Mouse (Mus musculus) forebrain, embryonic 14.5 days (tissue): ENCODE measurements at regions not wholly inside any gene's neighbourhood (a gene's known extent, or its start where the extent isn't known, plus 50 kb on each side); places are given as distances from the start of the nearest gene placed in this dataset.

ENCODE experiments used
- ATAC-seq: fragments of 200-750 bp; cut with Nextera tagmentation; 2 replicates; pipeline ENCODE4 v1.8.0; 2017; ENCODE audit warnings: mild to moderate bottlenecking, moderate library complexity
- DNase-seq: peaks from one replicate; pipeline ENCODE4 v3.0.0-alpha.2; 2015; ENCODE audit warnings: low spot score
- H3K27ac ChIP-seq: fragments of 300-500 bp; sonication (generic); 2 replicates; pipeline ENCODE4 v1.5.1; 2014; ENCODE audit warnings: low read depth, mild to moderate bottlenecking, control low read depth, low read length, moderate library complexity
- H3K27me3 ChIP-seq: fragments of 300-500 bp; sonication (generic); replicated peaks from 2 replicates; pipeline ENCODE4 v1.6.1; 2014; ENCODE audit warnings: low read length, control low read depth, mixed read lengths; ENCODE audit not compliant: control insufficient read depth, insufficient read depth
- H3K36me3 ChIP-seq: fragments of 300-500 bp; sonication (generic); 2 replicates; pipeline ENCODE4 v1.6.1; 2014; ENCODE audit warnings: low read length, control low read depth; ENCODE audit not compliant: control insufficient read depth, insufficient read depth
- H3K4me1 ChIP-seq: fragments of 300-500 bp; sonication (generic); 2 replicates; pipeline ENCODE4 v1.6.1; 2014; ENCODE audit warnings: antibody characterized with exemption, low read length, control low read depth; ENCODE audit not compliant: control insufficient read depth, insufficient read depth
- H3K4me2 ChIP-seq: fragments of 300-500 bp; sonication (generic); 2 replicates; pipeline ENCODE4 v1.6.1; 2014; ENCODE audit warnings: mild to moderate bottlenecking, control low read depth, low read length
- H3K4me3 ChIP-seq: fragments of 300-500 bp; sonication (generic); 2 replicates; pipeline ENCODE4 v1.5.1; 2014; ENCODE audit warnings: low read depth, low read length, control low read depth
- H3K9ac ChIP-seq: fragments of 300-500 bp; sonication (generic); 2 replicates; pipeline ENCODE4 v1.6.1; 2014; ENCODE audit warnings: mild to moderate bottlenecking, low read length, control low read depth, moderate library complexity
- H3K9me3 ChIP-seq: fragments of 300-500 bp; sonication (generic); replicated peaks from 2 replicates; pipeline ENCODE4 v1.6.1; 2016; ENCODE audit warnings: low read length, control low read depth, mixed read lengths; ENCODE audit not compliant: control insufficient read depth
- WGBS: fragments of 180-500 bp; shearing (Covaris S2); extraction: QIAGEN DNeasy Blood & Tissue Kit; methylation state at CpG from one replicate; pipeline ENCODE4 v1.1.7; 2014; 5-methylcytosine and 5-hydroxymethylcytosine counted together

DNA sequence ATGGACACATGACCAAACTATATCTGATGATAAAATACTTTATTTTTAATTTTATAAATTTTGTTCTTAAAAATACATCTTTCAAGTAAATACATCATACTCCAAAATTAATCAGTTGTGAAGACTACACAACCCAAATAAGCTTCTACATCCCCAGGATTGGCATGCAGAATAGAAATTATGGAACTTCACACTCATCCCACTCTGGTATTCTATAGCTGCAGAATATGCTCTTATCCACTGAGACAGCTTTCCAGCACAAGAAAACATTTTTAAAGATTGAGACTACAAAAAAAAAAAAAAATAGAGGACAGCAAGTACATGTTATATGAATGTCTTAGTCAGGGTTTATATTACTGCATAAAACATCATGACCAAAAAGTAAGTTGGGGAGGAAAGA, 94.4 kb downstream of the Gm11232 start:
- no peaks in the 10 kb centered on the region for H3K27me3 ChIP-seq
- no peak for ATAC-seq
- no peaks in the 10 kb centered on the region for H3K4me1 ChIP-seq

DNA sequence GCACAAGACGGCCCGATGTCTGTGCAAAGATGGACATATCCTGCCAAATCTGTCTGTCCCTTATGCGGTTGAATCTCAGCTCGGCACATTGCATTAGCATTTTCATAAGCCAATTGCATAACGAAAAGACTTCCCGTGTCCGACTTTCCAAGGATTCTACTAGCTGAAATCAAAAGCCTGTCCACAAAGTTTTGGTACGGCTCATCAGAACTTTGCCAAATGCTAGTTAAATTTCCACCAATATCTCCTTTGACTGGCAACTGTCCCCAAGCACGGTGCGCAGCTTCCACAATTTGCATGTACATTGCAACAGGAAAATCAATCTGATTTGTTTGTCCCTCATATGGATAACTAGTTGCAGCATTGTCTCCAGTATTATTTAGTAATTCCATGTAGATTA, 117.2 kb downstream of the Gm11232 start:
- H3K4me2 ChIP-seq: no peak overlapping the region
- H3K4me1 ChIP-seq: no peaks in the 10 kb centered on the region
- no peaks in the 10 kb centered on the region for H3K36me3 ChIP-seq
- H3K4me3 ChIP-seq: no peak overlapping the region
- no peaks in the 10 kb centered on the region for H3K27me3 ChIP-seq
- DNase-seq: no peak
- WGBS: 95% methylated on average over 10 of the region's 10 CpGs
- H3K9ac ChIP-seq: no peak overlapping the region
- H3K27ac ChIP-seq: no peak overlapping the region
- no peaks in the 10 kb centered on the region for H3K9me3 ChIP-seq
- no peak for ATAC-seq

More for the DNA sequence above, 94.4 kb downstream of the Gm11232 start:
- DNase-seq: no peak
- Histone ChIP-seq H3K4me3 (no peak overlapping the region), H3K36me3 (no peaks in the 10 kb centered on the region), H3K9ac (no peak overlapping the region), H3K4me2 (no peak overlapping the region), H3K9me3 (no peaks in the 10 kb centered on the region), H3K27ac (no peak overlapping the region)

DNA sequence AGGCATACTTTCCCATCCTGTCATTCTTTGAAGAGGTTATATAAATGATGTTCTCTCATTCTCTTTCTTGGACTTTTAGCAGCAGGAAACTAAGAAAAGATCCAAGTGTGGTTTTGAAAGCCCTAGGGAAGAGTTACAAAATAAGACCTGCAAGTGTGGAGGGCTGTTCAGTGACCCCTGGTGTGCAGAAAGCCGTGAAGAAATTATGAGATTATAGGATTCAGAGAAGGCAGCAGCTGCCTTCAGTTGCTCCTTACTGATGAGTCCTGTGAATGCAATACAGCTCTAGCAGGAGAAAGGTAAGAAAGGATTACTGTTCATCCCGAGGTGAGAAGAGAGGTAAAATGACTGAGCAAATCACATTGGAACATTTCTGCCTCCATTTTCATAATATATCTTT, 130.7 kb downstream of the Gm11232 start:
- 25% methylated on average over 2 of the region's 2 CpGs for WGBS
- H3K4me1 ChIP-seq: no peaks in the 10 kb centered on the region
- ATAC-seq: no peak

DNA sequence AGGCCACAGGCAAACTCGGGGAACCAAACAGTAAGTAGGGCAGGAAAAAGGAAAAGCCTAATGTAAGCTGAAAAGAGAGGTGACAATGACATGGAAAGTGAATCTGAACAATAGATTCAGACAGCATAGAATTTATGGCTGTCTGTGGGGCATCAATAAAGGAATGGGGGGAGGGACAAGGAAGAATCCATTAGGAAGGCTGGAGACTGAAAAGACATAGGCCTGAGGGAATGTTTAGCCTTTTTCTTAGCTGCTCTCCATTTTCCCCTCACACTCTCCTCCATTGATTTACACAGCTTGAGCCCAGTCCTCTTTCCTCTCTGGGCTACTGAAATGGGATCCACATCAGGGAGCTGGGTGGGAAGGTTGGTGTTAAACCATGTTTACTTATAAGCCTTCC, 131.1 kb downstream of the Gm11232 start:
- H3K36me3 ChIP-seq: no peaks in the 10 kb centered on the region
- no peaks in the 10 kb centered on the region for H3K27me3 ChIP-seq
- no peak overlapping the region for H3K27ac ChIP-seq
- H3K4me1 ChIP-seq: no peaks in the 10 kb centered on the region
- H3K9ac ChIP-seq: no peak overlapping the region
- no peak for ATAC-seq
- no peak for DNase-seq
- H3K4me2 ChIP-seq: no peak overlapping the region
- no peak overlapping the region for H3K4me3 ChIP-seq
- no peaks in the 10 kb centered on the region for H3K9me3 ChIP-seq
- 44% methylated on average over 1 of the region's 1 CpGs for WGBS

More for the DNA sequence above, 130.7 kb downstream of the Gm11232 start:
- no peak overlapping the region for H3K4me2 ChIP-seq
- H3K36me3 ChIP-seq: no peaks in the 10 kb centered on the region
- no peak overlapping the region for H3K9ac ChIP-seq
- no peaks in the 10 kb centered on the region for H3K27me3 ChIP-seq
- H3K27ac ChIP-seq: no peak overlapping the region
- no peak for DNase-seq
- H3K9me3 ChIP-seq: no peaks in the 10 kb centered on the region
- no peak overlapping the region for H3K4me3 ChIP-seq

DNA sequence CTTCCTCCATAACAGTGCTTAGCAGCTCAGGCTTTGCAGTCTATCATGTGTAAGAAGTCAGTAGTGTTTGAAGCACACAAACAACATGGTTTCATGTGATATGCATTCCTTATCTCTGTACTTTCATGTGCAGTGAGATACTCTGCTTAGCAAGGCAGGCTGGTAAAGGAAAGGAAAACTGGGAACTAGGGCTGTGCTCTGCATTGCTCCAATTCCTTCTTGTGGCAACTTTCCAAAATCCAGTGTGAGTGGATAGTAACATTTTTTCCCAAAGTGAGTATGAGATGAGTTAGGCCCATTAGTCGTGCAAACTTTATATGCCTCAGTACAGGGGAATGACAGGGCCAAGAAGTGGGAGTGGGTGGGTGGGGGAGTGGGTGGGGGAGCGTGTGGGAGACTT, 133.0 kb downstream of the Gm11232 start:
- 72% methylated on average over 2 of the region's 2 CpGs for WGBS
- no peaks in the 10 kb centered on the region for H3K9me3 ChIP-seq
- no peak overlapping the region for H3K4me3 ChIP-seq
- no peak overlapping the region for H3K9ac ChIP-seq
- no peaks in the 10 kb centered on the region for H3K36me3 ChIP-seq
- no peaks in the 10 kb centered on the region for H3K27me3 ChIP-seq
- ATAC-seq (no peak), DNase-seq (no peak)
- no peak overlapping the region for H3K27ac ChIP-seq
- no peak overlapping the region for H3K4me2 ChIP-seq
- no peaks in the 10 kb centered on the region for H3K4me1 ChIP-seq

DNA sequence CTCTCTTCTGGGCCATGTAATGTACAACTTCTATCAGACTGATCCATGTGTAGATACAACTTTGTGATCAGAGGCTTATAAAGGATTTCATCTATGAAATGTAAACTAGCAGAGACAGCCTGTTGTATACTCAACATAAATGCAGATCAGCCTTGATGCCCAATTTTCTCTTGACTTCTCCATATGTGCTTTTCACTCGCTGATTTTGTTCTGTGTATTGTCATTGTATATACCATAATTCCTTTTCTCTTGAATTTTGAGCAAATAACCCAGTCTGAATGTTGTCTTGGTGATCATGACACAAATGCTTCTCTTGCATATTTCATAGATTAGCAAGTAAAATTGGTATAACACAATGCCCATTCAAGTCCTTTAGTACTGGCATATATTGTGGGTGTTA, 144.0 kb downstream of the Gm11232 start:
- H3K9me3 ChIP-seq: no peaks in the 10 kb centered on the region
- no peak overlapping the region for H3K4me2 ChIP-seq
- H3K4me1 ChIP-seq: no peaks in the 10 kb centered on the region
- ATAC-seq: no peak
- H3K36me3 ChIP-seq: no peaks in the 10 kb centered on the region
- H3K9ac ChIP-seq: no peak overlapping the region
- DNase-seq: no peak
- H3K27me3 ChIP-seq: no peaks in the 10 kb centered on the region
- 93% methylated on average over 1 of the region's 1 CpGs for WGBS
- no peak overlapping the region for H3K27ac ChIP-seq
- no peak overlapping the region for H3K4me3 ChIP-seq

DNA sequence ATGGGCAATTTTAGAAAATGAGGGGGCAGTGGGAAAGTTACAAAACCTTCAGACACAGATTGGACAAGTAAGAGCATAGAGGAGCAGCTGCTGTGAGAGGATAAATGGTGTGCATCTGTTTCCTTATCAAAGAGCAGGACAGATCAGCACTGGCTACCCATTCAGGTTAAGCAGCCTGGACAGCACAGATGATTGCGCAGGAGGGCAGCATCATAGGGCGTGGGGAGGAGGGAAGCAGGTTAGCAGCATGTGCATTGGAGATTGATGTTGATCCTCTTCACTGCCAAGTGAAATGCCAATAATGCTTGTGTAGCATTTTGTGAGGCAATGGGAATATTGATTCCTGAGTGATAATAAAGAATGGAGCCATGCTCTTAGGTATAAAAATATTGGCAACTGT, 171.9 kb downstream of the Gm11232 start:
- no peak overlapping the region for H3K9ac ChIP-seq
- H3K4me2 ChIP-seq: no peak overlapping the region
- ATAC-seq: no peak
- WGBS: 94% methylated on average over 2 of the region's 2 CpGs
- no peaks in the 10 kb centered on the region for H3K36me3 ChIP-seq
- H3K4me1 ChIP-seq: no peaks in the 10 kb centered on the region
- no peak overlapping the region for H3K27ac ChIP-seq
- DNase-seq: no peak
- H3K27me3 ChIP-seq: no peaks in the 10 kb centered on the region
- no peak overlapping the region for H3K4me3 ChIP-seq
- H3K9me3 ChIP-seq: no peaks in the 10 kb centered on the region

DNA sequence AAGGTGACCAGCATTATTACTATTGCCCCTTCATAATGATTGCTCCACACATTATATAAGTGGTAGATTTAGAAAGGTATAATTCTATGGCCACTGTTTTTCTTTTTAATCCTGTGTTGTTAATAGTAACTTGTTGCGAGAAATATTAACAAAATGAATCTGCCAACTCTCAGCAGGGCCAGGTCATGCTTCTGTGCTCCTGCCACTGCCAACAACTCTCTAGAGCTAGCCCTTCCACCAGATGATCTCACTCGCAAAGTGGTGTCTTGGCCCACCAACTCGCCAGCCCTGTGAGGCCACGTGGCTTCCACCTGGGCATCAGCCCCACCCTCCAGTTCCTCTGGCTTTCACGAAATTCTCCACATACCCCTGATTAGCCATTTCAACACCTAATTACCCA, 197.1 kb downstream of the Gm11232 start:
- no peaks in the 10 kb centered on the region for H3K36me3 ChIP-seq
- H3K4me2 ChIP-seq: no peak overlapping the region
- no peak overlapping the region for H3K9ac ChIP-seq
- 81% methylated on average over 5 of the region's 5 CpGs for WGBS
- ATAC-seq (no peak), DNase-seq (no peak)
- H3K27me3 ChIP-seq: no peaks in the 10 kb centered on the region
- H3K9me3 ChIP-seq: no peaks in the 10 kb centered on the region
- no peaks in the 10 kb centered on the region for H3K4me1 ChIP-seq
- no peak overlapping the region for H3K27ac ChIP-seq
- no peak overlapping the region for H3K4me3 ChIP-seq

DNA sequence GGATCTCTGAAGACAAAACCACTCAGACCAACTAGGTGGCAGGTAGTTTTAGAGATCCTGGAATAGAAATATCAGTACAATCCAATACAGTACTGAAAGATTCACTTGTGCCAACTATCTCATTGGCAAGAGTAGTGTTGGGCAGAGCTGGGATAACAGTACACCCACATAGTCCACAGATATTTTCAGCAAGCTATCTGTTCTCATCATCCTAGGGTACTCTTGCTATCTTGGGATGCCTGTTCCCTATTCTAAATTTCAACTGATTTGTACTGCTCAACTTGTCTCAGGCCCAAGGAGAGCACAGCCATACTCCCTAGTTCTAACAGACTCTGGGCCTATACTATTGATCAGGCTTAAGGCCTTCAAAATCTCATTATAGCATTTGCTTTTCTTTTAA, 218.6 kb downstream of the Gm11232 start:
- Histone ChIP-seq H3K4me2 (no peak overlapping the region), H3K9me3 (no peaks in the 10 kb centered on the region), H3K4me3 (no peak overlapping the region), H3K27me3 (no peaks in the 10 kb centered on the region), H3K9ac (no peak overlapping the region), H3K27ac (no peak overlapping the region), H3K4me1 (no peaks in the 10 kb centered on the region), H3K36me3 (no peaks in the 10 kb centered on the region)
- ATAC-seq (no peak), DNase-seq (no peak)

DNA sequence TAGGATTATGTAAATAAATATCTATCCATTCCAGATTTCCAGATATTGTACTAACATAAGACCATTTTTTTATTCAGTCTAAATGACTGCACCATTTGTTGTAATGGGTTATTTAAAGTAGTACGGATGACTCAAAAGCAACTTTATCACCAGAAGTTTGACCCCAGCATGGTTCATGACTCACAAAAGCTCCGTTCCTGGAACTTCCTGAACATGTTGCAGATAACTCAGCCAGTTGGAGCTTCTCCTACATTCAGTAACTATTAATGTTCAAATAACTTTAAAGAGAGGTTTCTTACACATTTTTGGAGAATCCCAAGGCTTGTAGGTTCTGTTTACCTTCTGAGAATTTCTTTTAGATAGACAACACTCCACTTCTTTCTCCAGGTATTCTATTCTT, 219.8 kb downstream of the Gm11232 start:
- 94% methylated on average over 2 of the region's 2 CpGs for WGBS
- Histone ChIP-seq H3K4me1 (no peaks in the 10 kb centered on the region), H3K36me3 (no peaks in the 10 kb centered on the region), H3K27ac (no peak overlapping the region), H3K27me3 (no peaks in the 10 kb centered on the region), H3K4me3 (no peak overlapping the region), H3K9ac (no peak overlapping the region), H3K9me3 (no peaks in the 10 kb centered on the region), H3K4me2 (no peak overlapping the region)
- no peak for DNase-seq
- no peak for ATAC-seq
